Mouse (Mus musculus) heart, adult 2 months (tissue): ENCODE results near the gene Zswim4.

Experiments used
- CTCF ChIP-seq: fragments of 200-600 bp; IDR thresholded peaks from 2 replicates; pipeline ENCODE4 v1.8.1; 2022; ENCODE audit warnings: antibody characterized with exemption, mild to moderate bottlenecking, moderate library complexity
- EP300 ChIP-seq: fragments of 200-500 bp; IDR thresholded peaks from 2 replicates; pipeline ENCODE4 v1.6.1; 2011; ENCODE audit warnings: low read depth, low read length, control low read depth; ENCODE audit not compliant: insufficient read depth
- POLR2A ChIP-seq: fragments of 200-500 bp; IDR thresholded peaks from 2 replicates; pipeline ENCODE4 v1.6.1; 2011; ENCODE audit warnings: mild to moderate bottlenecking, low read depth, low read length, control low read depth; ENCODE audit not compliant: insufficient read depth

DNA sequence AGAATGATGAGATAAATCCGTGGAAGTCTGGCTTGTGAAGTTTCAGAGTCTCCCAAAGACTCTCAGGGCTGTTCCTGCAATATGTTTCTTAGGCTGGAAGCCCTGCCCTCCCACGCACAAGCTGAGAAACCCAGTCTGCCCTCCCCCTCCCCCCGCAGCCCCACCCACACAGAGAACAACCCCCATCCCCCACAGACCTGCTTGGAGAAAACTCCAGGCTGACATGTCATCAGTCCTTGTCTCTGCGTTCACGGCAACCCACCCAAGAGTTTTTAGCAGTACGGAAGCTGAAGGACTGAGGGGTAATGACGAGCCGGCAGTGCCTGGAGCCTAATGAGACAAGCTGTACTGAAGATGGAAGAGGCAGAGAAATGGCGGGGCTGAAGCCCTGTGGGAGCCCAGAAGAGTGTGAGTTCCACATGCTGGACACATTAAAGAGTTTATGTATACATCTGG lies 47.8 kb upstream of the Zswim4 start:
- no peak for TF ChIP-seq CTCF
- TF ChIP-seq EP300, result no peak
- 0 out of 2 replicates have a peak, but pooled peaks have one; percentile 28 for TF ChIP-seq POLR2A
